Mouse (Mus musculus) G1E (cell line): ENCODE results near the gene Tipin.

Source experiments
- CTCF ChIP-seq: IDR thresholded peaks from 2 replicates; pipeline ENCODE4 v1.5.1; 2012; ENCODE audit warnings: low read depth, low read length, inconsistent platforms, mixed read lengths
- GATA1 ChIP-seq: IDR thresholded peaks from 2 replicates; pipeline ENCODE4 v1.6.1; 2012; ENCODE audit warnings: borderline replicate concordance, low read length, inconsistent platforms, mixed read lengths
- POLR2AphosphoS5 ChIP-seq: IDR thresholded peaks from 2 replicates; pipeline ENCODE4 v1.6.1; 2012; ENCODE audit warnings: low read depth, low read length, inconsistent platforms; ENCODE audit not compliant: insufficient replicate concordance
- TAL1 ChIP-seq: conservative IDR thresholded peaks from 2 replicates; pipeline ENCODE4 v1.6.1; 2012; ENCODE audit warnings: low read depth, low read length, inconsistent platforms, mixed read lengths

DNA sequence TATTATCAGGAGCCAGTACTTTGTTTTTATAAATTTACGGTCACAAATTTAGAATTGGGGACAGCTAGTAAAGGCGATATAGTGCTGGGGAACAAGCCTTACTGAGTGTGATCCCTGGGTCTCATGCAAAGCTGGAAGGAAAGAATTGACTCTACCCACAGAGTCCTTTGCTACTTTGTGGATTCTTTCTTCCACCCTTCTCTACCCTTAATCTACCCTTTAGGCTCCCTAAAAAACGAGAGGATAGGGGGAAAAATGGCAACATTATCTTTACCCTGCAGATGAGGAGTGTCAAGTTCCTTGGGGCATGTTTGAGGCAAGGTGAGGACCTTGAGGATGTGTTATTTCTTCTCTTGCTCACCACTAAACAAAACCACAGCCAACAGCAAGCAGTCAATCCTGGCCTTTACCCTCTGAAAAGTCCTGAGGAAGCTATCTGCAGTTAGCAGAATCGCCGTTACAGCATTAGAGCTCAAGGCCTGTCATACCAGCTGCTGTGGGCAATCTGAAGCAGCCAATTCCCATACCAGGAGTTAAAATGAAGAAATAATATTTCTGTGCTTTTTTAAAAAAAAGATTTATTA, 1.1 kb downstream of the Tipin start:
- TF ChIP-seq CTCF (no peak), POLR2AphosphoS5 (no peak), TAL1 (peak; percentile 28; the same call in 1 of the 2 replicates), GATA1 (no peak)
